Mouse (Mus musculus): ENCODE data around the gene Ccnd2. TPM values are rescaled to one million over a fixed set of nuclear protein-coding genes. Genes with fewer than 3 reads are reported as not detected.

Gene Ccnd2
- polyA plus RNA-seq, 1 experiment from 2014 or later: 477 TPM

GRCm38 (mm10) chr6:127165663-127166062 is 13.7 kb upstream of the Ccnd2 start:
- Histone ChIP-seq H3K27ac (replicated peaks; ENCODE audit: low read depth, low read length) (no peak overlapping the region), H3K4me1 (ENCODE audit: control insufficient read depth, insufficient read depth, low read length) (no peaks in the 10 kb centered on the region), H3K9ac (replicated peaks; ENCODE audit: low read length) (no peak overlapping the region), H3K4me3 (replicated peaks; ENCODE audit: low read depth, low read length) (no peak overlapping the region), H3K36me3 (ENCODE audit: control insufficient read depth, insufficient read depth, low read length) (no peaks in the 10 kb centered on the region), H3K27me3 (ENCODE audit: control insufficient read depth, insufficient read depth, low read length) (no peaks in the 10 kb centered on the region), H3K4me2 (ENCODE audit: low read length) (no peak overlapping the region), H3K9me3 (ENCODE audit: control insufficient read depth, low read length) (no peaks in the 10 kb centered on the region)
- ATAC-seq (ENCODE audit: low FRiP score, low TSS enrichment) (no peak), DNase-seq (no peak)
- WGBS: 78% methylated on average over 4 of the region's 4 CpGs

DNA sequence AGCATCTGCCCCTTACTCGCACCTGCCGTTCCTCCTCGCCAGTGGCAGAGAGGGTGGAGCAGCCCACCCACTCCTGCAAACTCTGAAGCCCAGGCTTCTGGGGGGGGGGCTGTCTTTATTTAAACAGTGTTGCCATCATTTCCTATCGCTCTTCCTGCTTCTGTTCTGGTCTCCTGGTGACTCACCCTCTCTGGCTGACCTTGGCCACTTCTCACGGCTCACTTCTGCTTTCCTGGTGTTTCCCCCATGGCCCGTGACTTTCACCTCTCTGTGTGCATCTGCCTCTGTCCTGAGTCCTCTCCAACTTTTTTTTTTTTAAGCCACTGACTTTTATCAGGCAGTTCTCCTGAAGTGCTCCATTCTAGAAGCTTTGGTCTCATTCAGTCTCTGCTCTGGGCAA is 10.8 kb upstream of the Ccnd2 start:
- ATAC-seq (ENCODE audit: low FRiP score, low TSS enrichment) (no peak), DNase-seq (no peak)
- no peak overlapping the region for H3K9ac ChIP-seq (replicated peaks; ENCODE audit: low read length)
- H3K36me3 ChIP-seq (ENCODE audit: control insufficient read depth, insufficient read depth, low read length): no peaks in the 10 kb centered on the region
- no peak overlapping the region for H3K4me2 ChIP-seq (ENCODE audit: low read length)
- H3K27ac ChIP-seq (replicated peaks; ENCODE audit: low read depth, low read length): no peak overlapping the region
- H3K27me3 ChIP-seq (ENCODE audit: control insufficient read depth, insufficient read depth, low read length): no peaks in the 10 kb centered on the region
- H3K4me3 ChIP-seq (replicated peaks; ENCODE audit: low read depth, low read length): no peak overlapping the region
- no peaks in the 10 kb centered on the region for H3K4me1 ChIP-seq (ENCODE audit: control insufficient read depth, insufficient read depth, low read length)
- no peaks in the 10 kb centered on the region for H3K9me3 ChIP-seq (ENCODE audit: control insufficient read depth, low read length)
- 68% methylated on average over 6 of the region's 6 CpGs for WGBS

- 59% methylated on average over 1 of the region's 1 CpGs for WGBS
Observed at GRCm38 (mm10) chr6:127157321-127157720, 5.3 kb upstream of the Ccnd2 start.

DNA sequence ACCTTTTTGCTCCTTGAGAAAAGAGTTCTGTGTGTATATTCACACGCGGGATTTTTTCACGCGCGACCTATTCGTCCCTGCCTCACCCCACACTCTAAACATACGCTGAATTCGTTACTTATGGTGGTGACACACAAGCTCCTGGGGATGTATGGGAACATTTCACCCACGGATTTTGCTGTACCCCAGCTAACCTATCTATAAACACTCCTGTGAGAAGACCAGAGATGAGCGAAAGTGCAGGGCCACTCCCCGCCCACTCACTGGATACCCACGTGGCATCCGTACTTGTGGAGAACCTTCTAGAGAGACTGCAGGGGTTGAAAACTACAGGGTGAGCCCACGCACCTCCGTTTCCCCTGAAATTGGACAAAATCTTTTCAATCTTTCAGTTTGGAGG is 3.5 kb upstream of the Ccnd2 start:
- H3K27me3 ChIP-seq (ENCODE audit: control insufficient read depth, insufficient read depth, low read length): peaks cover 47% of the 10 kb centered on the region
- H3K9ac ChIP-seq (replicated peaks; ENCODE audit: low read length): no peak overlapping the region
- WGBS: 2% methylated on average over 15 of the region's 15 CpGs
- H3K9me3 ChIP-seq (ENCODE audit: control insufficient read depth, low read length): no peaks in the 10 kb centered on the region
- peak overlapping the region; percentile 95 for H3K4me2 ChIP-seq (ENCODE audit: low read length)
- no peaks in the 10 kb centered on the region for H3K36me3 ChIP-seq (ENCODE audit: control insufficient read depth, insufficient read depth, low read length)
- peak overlapping the region; percentile 47 for H3K4me3 ChIP-seq (replicated peaks; ENCODE audit: low read depth, low read length)
- H3K27ac ChIP-seq (replicated peaks; ENCODE audit: low read depth, low read length): no peak overlapping the region
- no peak for ATAC-seq (ENCODE audit: low FRiP score, low TSS enrichment)
- DNase-seq: peak; percentile 43
- H3K4me1 ChIP-seq (ENCODE audit: control insufficient read depth, insufficient read depth, low read length): peaks cover 39% of the 10 kb centered on the region

More at GRCm38 (mm10) chr6:127157321-127157720, 5.3 kb upstream of the Ccnd2 start:
- DNase-seq: no peak
- H3K4me2 ChIP-seq (ENCODE audit: low read length): no peak overlapping the region
- H3K4me3 ChIP-seq (replicated peaks; ENCODE audit: low read depth, low read length): no peak overlapping the region
- H3K4me1 ChIP-seq (ENCODE audit: control insufficient read depth, insufficient read depth, low read length): peaks cover 27% of the 10 kb centered on the region
- peaks cover 37% of the 10 kb centered on the region for H3K27me3 ChIP-seq (ENCODE audit: control insufficient read depth, insufficient read depth, low read length)
- no peaks in the 10 kb centered on the region for H3K36me3 ChIP-seq (ENCODE audit: control insufficient read depth, insufficient read depth, low read length)
- H3K9ac ChIP-seq (replicated peaks; ENCODE audit: low read length): no peak overlapping the region
- no peak for ATAC-seq (ENCODE audit: low FRiP score, low TSS enrichment)
- H3K27ac ChIP-seq (replicated peaks; ENCODE audit: low read depth, low read length): no peak overlapping the region
- H3K9me3 ChIP-seq (ENCODE audit: control insufficient read depth, low read length): no peaks in the 10 kb centered on the region

DNA sequence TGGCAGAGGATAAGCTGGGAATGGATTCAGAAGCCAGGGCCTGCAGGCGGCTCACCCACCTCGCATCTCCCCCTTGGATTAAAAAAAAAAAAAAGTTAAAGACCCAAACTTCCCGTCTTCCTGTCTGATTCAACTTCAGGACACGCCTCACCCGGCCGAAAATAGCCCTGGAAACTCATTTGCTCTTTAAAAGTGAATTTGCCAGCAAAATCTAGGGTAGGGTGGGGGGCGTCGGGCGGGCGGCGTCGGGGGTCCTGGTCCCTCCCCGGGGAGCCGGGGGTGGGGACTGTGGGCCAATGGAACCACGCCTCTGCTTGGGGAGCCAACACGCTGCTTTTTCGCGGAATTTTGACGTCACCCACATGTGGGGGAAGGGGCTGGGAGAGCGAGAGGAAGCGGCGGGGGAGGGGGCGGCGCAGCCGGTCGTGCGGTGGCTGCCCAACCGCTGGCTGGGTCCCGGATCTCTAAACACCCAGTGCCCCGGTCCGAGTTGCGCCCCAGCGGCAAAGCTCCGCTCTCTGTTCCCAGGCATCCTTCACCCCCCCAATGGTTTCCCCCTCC is 2.8 kb upstream of the Ccnd2 start:
- H3K4me1 ChIP-seq (ENCODE audit: control insufficient read depth, insufficient read depth, low read length): peaks cover 46% of the 10 kb centered on the region
- no peak overlapping the region for H3K27ac ChIP-seq (replicated peaks; ENCODE audit: low read depth, low read length)
- peaks cover 47% of the 10 kb centered on the region for H3K27me3 ChIP-seq (ENCODE audit: control insufficient read depth, insufficient read depth, low read length)

DNA sequence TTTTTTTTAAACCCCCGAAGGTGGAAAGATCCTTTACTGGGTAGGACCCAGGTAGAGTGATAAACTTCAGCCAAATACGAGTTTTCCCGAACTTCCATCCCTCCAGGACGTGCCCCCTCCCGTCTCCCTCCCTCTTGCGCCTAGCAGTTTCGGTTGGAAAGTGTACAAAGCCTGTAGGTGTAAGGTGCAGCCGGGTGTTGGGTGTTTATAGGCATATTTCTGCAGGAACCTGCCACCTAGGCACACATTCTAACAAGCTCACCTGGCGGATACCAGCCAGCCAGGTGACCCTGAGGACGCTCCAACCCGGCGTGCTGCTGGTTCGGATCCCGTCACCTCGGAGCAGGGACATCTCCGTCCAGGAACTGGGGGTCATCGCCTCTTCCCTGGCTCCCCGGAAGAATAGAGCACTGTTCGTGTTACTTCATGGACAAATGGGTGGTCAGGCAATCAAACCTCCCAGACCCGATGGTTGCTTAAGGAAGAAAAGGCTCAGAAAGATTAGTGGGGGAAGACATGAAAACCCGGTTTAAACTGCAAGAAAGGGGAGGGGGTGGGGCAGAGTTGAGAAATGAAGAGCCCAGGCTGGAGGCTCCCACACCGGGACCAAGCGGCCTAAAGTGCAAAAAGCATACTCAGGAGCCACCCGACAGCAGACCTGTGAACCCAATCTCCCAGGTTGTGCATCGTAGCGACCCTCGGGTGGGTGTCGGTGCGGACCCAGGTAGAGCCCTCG is 2.1 kb upstream of the Ccnd2 start:
- H3K4me1 ChIP-seq (ENCODE audit: control insufficient read depth, insufficient read depth, low read length): peaks cover 49% of the 10 kb centered on the region
- H3K4me3 ChIP-seq (replicated peaks; ENCODE audit: low read depth, low read length): peak overlapping the region; percentile 47
- no peak overlapping the region for H3K9ac ChIP-seq (replicated peaks; ENCODE audit: low read length)
- no peaks in the 10 kb centered on the region for H3K36me3 ChIP-seq (ENCODE audit: control insufficient read depth, insufficient read depth, low read length)
- peaks cover 47% of the 10 kb centered on the region for H3K27me3 ChIP-seq (ENCODE audit: control insufficient read depth, insufficient read depth, low read length)
- H3K4me2 ChIP-seq (ENCODE audit: low read length): peak overlapping the region; percentile 95
- no peaks in the 10 kb centered on the region for H3K9me3 ChIP-seq (ENCODE audit: control insufficient read depth, low read length)
- ATAC-seq (ENCODE audit: low FRiP score, low TSS enrichment): no peak
- no peak overlapping the region for H3K27ac ChIP-seq (replicated peaks; ENCODE audit: low read depth, low read length)
- DNase-seq: peak; percentile 36
- WGBS: under 1% methylated on average over 30 of the region's 30 CpGs

More for the DNA sequence above, 2.8 kb upstream of the Ccnd2 start:
- Histone ChIP-seq H3K4me3 (replicated peaks; ENCODE audit: low read depth, low read length) (peak overlapping the region; percentile 47), H3K4me2 (ENCODE audit: low read length) (peak overlapping the region; percentile 95), H3K36me3 (ENCODE audit: control insufficient read depth, insufficient read depth, low read length) (no peaks in the 10 kb centered on the region), H3K9me3 (ENCODE audit: control insufficient read depth, low read length) (no peaks in the 10 kb centered on the region), H3K9ac (replicated peaks; ENCODE audit: low read length) (no peak overlapping the region; the same call in 1 of the 2 replicates)
- WGBS: under 1% methylated on average over 34 of the region's 34 CpGs
- DNase-seq: peak; percentile 73
- ATAC-seq (ENCODE audit: low FRiP score, low TSS enrichment): no peak

DNA sequence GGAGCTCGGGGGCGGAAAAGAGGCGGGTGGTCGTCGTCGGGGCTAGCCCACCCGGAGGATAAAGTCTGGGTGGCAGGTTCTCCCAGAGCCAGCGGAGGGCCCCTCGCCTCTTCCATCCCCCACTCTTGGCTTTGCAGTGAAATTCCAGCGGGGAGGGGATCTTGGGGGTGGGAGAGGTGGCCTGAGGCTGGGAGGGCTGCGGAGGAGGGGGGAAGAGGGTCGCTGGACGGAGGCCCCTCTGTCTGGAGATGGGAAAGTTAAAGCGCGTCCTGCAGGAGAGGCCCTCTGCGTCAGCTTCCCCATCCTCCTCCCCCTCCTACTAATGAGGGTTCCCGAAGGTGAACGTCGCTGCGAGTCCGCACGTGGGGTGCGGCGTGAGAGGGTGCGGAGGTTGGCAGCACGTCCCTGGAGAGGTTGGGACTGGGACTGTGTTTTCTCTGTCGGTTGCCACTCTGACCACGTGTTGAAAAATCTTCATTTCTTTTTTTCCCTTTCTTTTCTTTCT is 1.4 kb upstream of the Ccnd2 start:
- peaks cover 49% of the 10 kb centered on the region for H3K4me1 ChIP-seq (ENCODE audit: control insufficient read depth, insufficient read depth, low read length)
- peak overlapping the region; percentile 95 for H3K4me2 ChIP-seq (ENCODE audit: low read length)
- peak overlapping the region; percentile 47; the same call in 1 of the 2 replicates for H3K4me3 ChIP-seq (replicated peaks; ENCODE audit: low read depth, low read length)
- no peaks in the 10 kb centered on the region for H3K36me3 ChIP-seq (ENCODE audit: control insufficient read depth, insufficient read depth, low read length)
- no peaks in the 10 kb centered on the region for H3K9me3 ChIP-seq (ENCODE audit: control insufficient read depth, low read length)
- DNase-seq (peak; percentile 49), ATAC-seq (ENCODE audit: low FRiP score, low TSS enrichment) (0 out of 2 replicates have a peak, but pooled peaks have one; percentile 25)
- no peak overlapping the region for H3K27ac ChIP-seq (replicated peaks; ENCODE audit: low read depth, low read length)
- under 1% methylated on average over 25 of the region's 28 CpGs for WGBS
- H3K9ac ChIP-seq (replicated peaks; ENCODE audit: low read length): no peak overlapping the region
- peaks cover 53% of the 10 kb centered on the region for H3K27me3 ChIP-seq (ENCODE audit: control insufficient read depth, insufficient read depth, low read length)

- peak overlapping the region; percentile 95 for H3K4me2 ChIP-seq (ENCODE audit: low read length)
- H3K27me3 ChIP-seq (ENCODE audit: control insufficient read depth, insufficient read depth, low read length): peaks cover 54% of the 10 kb centered on the region
- DNase-seq (peak; percentile 66), ATAC-seq (ENCODE audit: low FRiP score, low TSS enrichment) (peak; percentile 16)
- 0% methylated on average over 29 of the region's 29 CpGs for WGBS
- peak overlapping the region; percentile 49 for H3K27ac ChIP-seq (replicated peaks; ENCODE audit: low read depth, low read length)
- no peaks in the 10 kb centered on the region for H3K36me3 ChIP-seq (ENCODE audit: control insufficient read depth, insufficient read depth, low read length)
- H3K4me1 ChIP-seq (ENCODE audit: control insufficient read depth, insufficient read depth, low read length): peaks cover 51% of the 10 kb centered on the region
- peak overlapping the region; percentile 43 for H3K9ac ChIP-seq (replicated peaks; ENCODE audit: low read length)
- no peaks in the 10 kb centered on the region for H3K9me3 ChIP-seq (ENCODE audit: control insufficient read depth, low read length)
- peak overlapping the region; percentile 47 for H3K4me3 ChIP-seq (replicated peaks; ENCODE audit: low read depth, low read length)
Observed at GRCm38 (mm10) chr6:127151565-127152105, 358 bp downstream of the Ccnd2 start.

Data from midbrain, embryonic 14.5 days (tissue).